Mouse (Mus musculus): ENCODE data around the gene Cnot11. TPM values are rescaled to one million over a fixed set of nuclear protein-coding genes. Genes with fewer than 3 reads are reported as not detected.
A peak's percentile ranks its signal among the peaks of the same experiment; 100 is the strongest.

Cnot11 gene
- 23.9 to 27.3 TPM (median 24.0 TPM) in 3 replicates for total RNA-seq (2017)

GRCm38 (mm10) chr1:39534831-39535230, at the start of gene Cnot11:
Gene Cnot11 (plus strand): TSS chr1:39534992.
- ATAC-seq (replicated peaks; ENCODE audit: insufficient number of reproducible peaks, low FRiP score, low TSS enrichment, poor library complexity, severe bottlenecking), result no peak

- ATAC-seq (replicated peaks; ENCODE audit: insufficient number of reproducible peaks, low FRiP score, low TSS enrichment, poor library complexity, severe bottlenecking), result no peak; the same call in 1 of the 2 replicates
Observed at GRCm38 (mm10) chr1:39487370-39487769, 47.4 kb upstream of the Cnot11 start.

DNA sequence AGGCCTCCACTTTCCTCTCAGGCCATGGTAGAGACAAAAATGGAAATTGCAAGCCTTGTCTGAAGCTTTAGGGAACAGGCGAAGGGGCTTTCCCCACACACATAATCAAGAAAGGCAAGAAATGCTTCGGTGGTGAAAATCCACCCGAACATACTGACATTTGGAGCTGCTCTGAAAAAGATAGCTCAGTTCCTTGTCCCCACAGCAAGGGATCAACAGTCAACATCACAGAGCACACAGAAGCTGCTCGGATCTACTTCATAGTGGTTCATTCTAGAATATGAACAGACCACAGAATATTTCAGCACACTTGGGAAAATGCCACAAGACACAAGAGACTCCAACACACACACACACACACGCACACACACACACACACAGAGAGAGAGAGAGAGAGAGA, 41.6 kb upstream of the Cnot11 start:
- ATAC-seq (replicated peaks; ENCODE audit: insufficient number of reproducible peaks, low FRiP score, low TSS enrichment, poor library complexity, severe bottlenecking), result peak; percentile 77

GRCm38 (mm10) chr1:39493664-39494063, 41.1 kb upstream of the Cnot11 start:
- ATAC-seq (replicated peaks; ENCODE audit: insufficient number of reproducible peaks, low FRiP score, low TSS enrichment, poor library complexity, severe bottlenecking), result no peak

DNA sequence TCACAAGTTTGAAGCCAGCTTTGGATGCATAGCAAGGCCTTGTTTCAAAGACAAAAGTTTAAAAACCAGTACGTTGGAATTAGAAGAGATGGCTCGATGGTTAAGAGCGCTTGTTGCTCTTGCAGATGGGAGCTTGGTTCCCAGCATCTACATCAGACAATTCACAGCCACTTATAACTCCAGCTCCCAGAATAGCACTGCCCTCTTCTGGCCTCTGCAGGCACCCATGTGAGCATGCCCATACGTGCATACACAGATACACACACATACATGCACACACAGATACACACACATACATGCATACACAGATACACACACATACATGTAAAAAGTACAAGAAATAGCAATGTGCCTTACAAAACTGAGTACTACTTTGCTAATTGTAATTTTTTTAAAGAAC, 37.8 kb upstream of the Cnot11 start:
- no peak for ATAC-seq (replicated peaks; ENCODE audit: insufficient number of reproducible peaks, low FRiP score, low TSS enrichment, poor library complexity, severe bottlenecking)

DNA sequence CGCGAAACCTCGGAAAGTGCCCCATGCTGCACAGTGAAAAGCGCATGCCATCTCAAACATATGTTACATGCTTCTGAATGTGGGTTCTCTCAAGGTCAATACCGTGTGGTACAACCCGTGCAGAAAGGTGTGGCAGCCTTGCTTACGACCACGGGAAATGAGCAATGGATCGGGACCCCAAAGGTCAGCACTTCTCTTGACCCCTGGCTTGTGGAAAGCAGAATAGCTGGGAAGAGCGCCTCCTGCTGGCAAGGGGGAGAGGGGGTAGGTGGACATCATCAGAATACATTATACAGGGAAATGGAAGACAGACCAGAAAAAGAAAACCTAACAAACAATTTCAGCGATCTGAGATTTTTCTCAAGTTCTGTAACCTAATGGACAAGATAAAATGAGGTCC, 37.0 kb upstream of the Cnot11 start:
- ATAC-seq (replicated peaks; ENCODE audit: insufficient number of reproducible peaks, low FRiP score, low TSS enrichment, poor library complexity, severe bottlenecking), result no peak

GRCm38 (mm10) chr1:39499485-39499941, 35.3 kb upstream of the Cnot11 start:
- no peak for ATAC-seq (replicated peaks; ENCODE audit: insufficient number of reproducible peaks, low FRiP score, low TSS enrichment, poor library complexity, severe bottlenecking)

DNA sequence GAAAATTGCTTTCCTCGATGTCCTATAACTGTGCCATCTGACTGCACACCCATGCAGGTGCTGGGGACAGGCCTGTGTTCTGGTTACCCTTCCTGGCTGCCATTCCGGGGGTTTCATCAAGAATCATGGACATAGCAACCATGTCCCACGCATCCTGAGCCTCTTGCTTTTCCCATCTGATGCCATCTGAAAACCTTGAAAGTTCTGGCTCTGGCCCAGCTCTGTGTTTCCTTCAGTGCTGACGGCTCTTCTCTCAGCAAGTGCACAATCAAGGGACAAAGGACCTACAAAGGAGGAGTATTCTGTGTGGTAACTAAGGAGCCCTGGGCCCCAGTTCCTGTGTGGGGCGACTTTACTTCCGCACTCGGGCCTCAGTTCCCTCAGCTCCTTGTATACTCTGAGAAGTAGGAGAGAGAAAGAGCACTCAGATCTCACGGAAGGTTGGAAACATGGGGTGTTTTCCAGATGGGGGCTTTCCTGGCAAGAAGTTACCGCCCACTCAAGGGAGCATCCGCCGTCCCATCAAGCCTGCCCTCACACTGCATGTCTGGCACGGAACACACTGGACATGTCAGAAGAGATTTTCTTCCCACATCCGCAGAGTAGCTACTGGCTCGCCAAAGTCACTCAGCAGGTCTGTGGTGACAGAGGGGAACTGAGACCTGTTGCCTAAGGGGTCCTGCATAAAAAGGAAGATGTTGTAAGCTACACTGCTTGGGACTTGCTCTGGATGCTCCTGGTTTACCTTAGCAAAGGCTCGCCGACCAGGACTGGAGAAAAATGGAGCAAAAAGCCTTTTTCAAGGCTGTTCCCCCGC, 31.8 kb upstream of the Cnot11 start:
- ATAC-seq (replicated peaks; ENCODE audit: insufficient number of reproducible peaks, low FRiP score, low TSS enrichment, poor library complexity, severe bottlenecking), result peak; percentile 93

GRCm38 (mm10) chr1:39504261-39504660, 30.5 kb upstream of the Cnot11 start:
- 0 out of 2 replicates have a peak, but pooled peaks have one; percentile 17 for ATAC-seq (replicated peaks; ENCODE audit: insufficient number of reproducible peaks, low FRiP score, low TSS enrichment, poor library complexity, severe bottlenecking)

GRCm38 (mm10) chr1:39505600-39505999, 29.2 kb upstream of the Cnot11 start:
- ATAC-seq (replicated peaks; ENCODE audit: insufficient number of reproducible peaks, low FRiP score, low TSS enrichment, poor library complexity, severe bottlenecking), result no peak

DNA sequence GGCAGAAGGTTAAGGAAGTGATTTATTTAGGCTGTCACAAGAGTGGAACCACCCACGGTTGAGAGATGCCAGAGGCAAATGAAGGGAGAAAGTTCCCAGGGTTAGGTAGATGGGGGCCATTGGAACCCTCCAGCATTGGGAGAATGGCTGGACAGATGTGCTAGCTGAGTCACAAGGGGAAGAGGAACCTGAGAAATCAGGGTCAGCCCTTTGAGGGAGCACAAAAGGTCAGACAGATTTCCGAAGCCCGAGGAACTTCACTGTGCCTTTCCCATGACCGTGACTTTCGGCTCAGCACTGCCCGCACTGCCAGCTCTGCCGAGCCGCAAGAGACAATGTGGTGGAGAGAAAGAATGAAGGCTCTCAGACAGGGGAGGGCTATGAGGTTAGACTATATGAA, 23.0 kb upstream of the Cnot11 start:
- peak; percentile 77 for ATAC-seq (replicated peaks; ENCODE audit: insufficient number of reproducible peaks, low FRiP score, low TSS enrichment, poor library complexity, severe bottlenecking)

- no peak for ATAC-seq (replicated peaks; ENCODE audit: insufficient number of reproducible peaks, low FRiP score, low TSS enrichment, poor library complexity, severe bottlenecking)
Observed at GRCm38 (mm10) chr1:39512183-39512582, 22.6 kb upstream of the Cnot11 start.

- no peak for ATAC-seq (replicated peaks; ENCODE audit: insufficient number of reproducible peaks, low FRiP score, low TSS enrichment, poor library complexity, severe bottlenecking)
Observed at GRCm38 (mm10) chr1:39515303-39515991, 19.3 kb upstream of the Cnot11 start.

GRCm38 (mm10) chr1:39521326-39521725, 13.5 kb upstream of the Cnot11 start:
- no peak for ATAC-seq (replicated peaks; ENCODE audit: insufficient number of reproducible peaks, low FRiP score, low TSS enrichment, poor library complexity, severe bottlenecking)

DNA sequence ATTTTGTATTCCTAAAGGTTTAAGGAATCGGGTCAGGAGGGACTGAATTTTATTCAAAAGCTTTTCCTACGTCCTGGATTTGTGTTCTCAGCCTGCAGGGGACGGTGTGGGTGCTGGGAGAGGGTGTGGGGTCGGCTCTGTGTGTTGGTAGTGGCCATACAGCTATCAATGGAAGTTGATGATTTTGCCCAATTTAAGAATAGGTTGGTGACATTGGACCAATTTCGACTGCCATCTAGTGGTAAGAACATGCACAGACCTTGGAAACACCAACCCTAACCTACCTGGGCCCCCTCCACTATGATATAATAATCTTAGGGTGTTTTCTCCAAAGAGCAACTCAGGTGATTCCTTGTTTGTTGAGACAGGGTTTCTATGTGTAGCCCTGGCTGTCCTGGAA, 12.3 kb upstream of the Cnot11 start:
- peak; percentile 32; the same call in 1 of the 2 replicates for ATAC-seq (replicated peaks; ENCODE audit: insufficient number of reproducible peaks, low FRiP score, low TSS enrichment, poor library complexity, severe bottlenecking)

DNA sequence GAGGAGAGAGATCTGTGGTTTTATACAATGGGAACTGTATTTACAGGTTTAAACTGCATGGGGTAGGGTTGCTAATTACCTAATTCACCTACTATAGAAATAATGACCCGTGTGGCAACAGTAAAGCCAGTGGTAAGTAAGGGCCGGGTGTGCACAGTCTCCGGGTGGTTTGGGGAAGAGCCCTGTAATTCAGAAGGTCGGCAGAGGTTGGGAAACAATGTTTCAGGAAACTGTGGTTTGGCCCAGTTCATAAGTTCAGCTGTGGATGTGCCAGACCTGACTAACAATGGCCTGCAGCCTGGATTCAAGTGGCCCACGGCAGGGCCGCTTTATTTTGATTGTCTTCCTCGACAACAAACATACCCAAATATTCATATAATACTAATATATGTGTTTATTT, 9.0 kb upstream of the Cnot11 start:
- peak; percentile 81 for ATAC-seq (replicated peaks; ENCODE audit: insufficient number of reproducible peaks, low FRiP score, low TSS enrichment, poor library complexity, severe bottlenecking)

DNA sequence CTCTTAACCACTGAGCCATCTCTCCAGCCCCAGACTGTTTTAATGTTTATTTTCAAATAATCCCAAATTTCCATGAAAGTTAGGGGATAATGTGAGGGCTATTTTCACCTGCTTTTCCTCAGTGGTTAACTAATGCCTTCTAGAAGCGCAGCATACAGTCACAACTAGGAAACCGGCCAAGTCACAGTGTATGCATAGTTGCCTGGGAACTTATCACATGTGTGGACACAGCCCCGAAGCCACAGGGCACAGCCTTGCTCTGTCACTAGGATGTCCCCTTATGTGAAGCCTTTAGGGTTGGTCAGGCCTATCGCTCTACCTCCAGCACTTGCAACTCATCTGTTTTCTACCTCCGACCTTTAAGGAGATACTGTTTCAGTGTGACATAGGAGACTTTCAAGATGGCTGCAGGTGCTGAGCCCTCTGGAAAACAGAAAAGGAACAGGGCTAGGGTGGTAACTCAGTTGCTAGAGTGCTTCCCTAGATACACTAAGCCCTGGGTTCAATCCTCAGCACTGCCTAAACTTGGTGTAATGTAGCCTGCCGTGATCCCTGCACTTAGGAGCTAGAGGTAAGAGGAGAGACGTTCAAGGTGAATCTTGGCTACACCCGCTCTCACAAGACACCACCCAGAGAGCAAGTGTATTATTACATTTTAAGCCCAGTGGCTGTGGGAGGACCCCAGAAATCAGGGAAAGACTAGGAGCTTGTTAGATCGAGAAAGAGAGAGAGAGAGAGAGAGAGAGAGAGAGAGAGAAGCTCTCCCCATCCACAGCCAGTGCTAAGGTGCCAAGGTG, 8.2 kb upstream of the Cnot11 start:
- ATAC-seq (replicated peaks; ENCODE audit: insufficient number of reproducible peaks, low FRiP score, low TSS enrichment, poor library complexity, severe bottlenecking), result no peak

DNA sequence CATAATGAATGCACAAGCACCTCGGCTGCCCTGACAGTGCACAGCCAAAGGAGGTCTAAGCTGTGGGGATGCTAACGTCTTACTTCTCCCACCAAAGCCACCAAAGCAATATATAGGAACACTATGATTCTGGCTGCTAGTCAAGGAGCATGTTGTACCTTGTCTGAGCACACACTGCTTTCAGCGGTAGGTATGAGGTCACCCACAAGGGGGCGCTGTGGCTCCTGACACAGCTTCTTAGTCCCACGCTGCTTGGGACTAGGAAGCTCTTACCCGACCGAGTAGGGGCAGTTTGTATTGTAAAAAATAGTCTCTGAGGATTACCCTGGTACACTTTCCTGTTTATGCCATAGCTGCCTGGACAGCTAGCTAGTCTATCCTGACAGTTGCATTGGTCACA, 7.4 kb upstream of the Cnot11 start:
- peak; percentile 55 for ATAC-seq (replicated peaks; ENCODE audit: insufficient number of reproducible peaks, low FRiP score, low TSS enrichment, poor library complexity, severe bottlenecking)

DNA sequence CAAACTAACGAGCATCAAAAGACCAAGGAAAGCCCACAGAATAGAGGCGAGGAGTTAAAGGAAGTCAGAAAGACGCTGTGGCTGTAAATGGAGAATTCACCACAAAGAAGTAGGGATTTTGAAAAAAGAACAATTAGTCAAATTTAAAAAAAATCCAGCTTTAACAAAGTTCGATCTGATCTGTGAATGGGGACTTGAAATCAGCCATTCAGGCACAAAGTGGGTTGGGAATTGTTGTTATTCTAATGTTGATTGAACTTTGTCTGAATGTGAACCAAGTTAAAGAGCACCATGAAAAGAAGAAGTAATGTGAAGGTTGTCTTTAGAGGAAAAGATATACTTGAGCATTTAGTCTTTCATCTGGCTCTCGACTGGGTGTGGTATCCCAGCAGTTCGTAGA, 6.5 kb upstream of the Cnot11 start:
- no peak for ATAC-seq (replicated peaks; ENCODE audit: insufficient number of reproducible peaks, low FRiP score, low TSS enrichment, poor library complexity, severe bottlenecking)
